Mouse (Mus musculus) G1E (cell line): Measurements from ENCODE around the gene Ube3b.

ENCODE experiments used
- CTCF ChIP-seq: IDR thresholded peaks from 2 replicates; pipeline ENCODE4 v1.5.1; 2012; ENCODE audit warnings: low read depth, low read length, inconsistent platforms, mixed read lengths
- GATA1 ChIP-seq: IDR thresholded peaks from 2 replicates; pipeline ENCODE4 v1.6.1; 2012; ENCODE audit warnings: borderline replicate concordance, low read length, inconsistent platforms, mixed read lengths

DNA sequence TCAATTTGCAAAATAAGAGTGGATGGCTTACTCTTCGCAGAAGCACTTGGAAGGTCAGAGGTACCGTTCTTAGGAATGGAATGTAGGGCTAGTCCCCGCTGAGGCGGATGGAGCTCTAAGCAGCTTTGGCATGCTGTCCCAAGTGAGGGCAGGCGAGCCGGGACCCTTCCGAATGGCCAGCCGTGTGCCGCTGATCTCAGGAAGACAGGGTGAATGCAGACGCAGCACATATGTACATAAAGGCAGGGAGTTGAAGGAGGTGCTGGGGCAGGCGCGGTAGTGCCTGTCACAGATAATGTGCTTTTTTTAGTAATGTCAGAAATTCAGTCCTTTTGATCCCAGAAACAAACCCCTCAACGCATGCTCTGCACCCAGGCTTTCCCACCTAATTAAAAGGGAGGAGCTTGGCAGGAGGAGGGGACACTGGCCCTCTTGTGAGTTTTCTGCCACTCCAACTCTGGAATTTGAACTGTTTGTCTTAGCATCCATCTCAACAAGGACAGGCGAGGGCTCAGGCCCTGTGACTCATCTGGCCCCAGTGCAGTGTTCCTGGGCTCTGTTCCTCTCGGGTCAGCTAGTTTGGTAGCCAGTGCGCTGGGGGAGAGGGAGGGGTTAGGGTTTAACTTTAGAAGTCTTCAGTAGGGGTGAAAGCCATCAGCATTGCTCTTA, 32.8 kb downstream of the Ube3b start:
- no peak for TF ChIP-seq CTCF
- no peak for TF ChIP-seq GATA1
